Mouse (Mus musculus) heart, embryonic 11.5 days (tissue): ENCODE results near the gene Spata48. TPM values are rescaled to one million over a fixed set of nuclear protein-coding genes. Genes with fewer than 3 reads are reported as not detected.

Source experiments
- ATAC-seq: fragments of 200-750 bp; cut with Nextera tagmentation; replicated peaks from 2 replicates; pipeline ENCODE4 v1.8.0; 2017; ENCODE audit warnings: moderate library complexity; ENCODE audit not compliant: insufficient number of reproducible peaks, low FRiP score, low TSS enrichment
- H3K27ac ChIP-seq: fragments of 300-500 bp; sonication (generic); 2 replicates; pipeline ENCODE4 v1.5.1; 2014; ENCODE audit warnings: mild to moderate bottlenecking, low read depth, low read length
- H3K27me3 ChIP-seq: fragments of 300-500 bp; sonication (generic); 2 replicates; pipeline ENCODE4 v1.6.1; 2014; ENCODE audit warnings: mild to moderate bottlenecking, low read length, mixed read lengths; ENCODE audit not compliant: control insufficient read depth, insufficient read depth
- H3K36me3 ChIP-seq: fragments of 300-500 bp; sonication (generic); 2 replicates; pipeline ENCODE4 v1.6.1; 2014; ENCODE audit warnings: mild to moderate bottlenecking, low read length, moderate library complexity, mixed read lengths; ENCODE audit not compliant: control insufficient read depth, insufficient read depth
- H3K4me1 ChIP-seq: fragments of 300-500 bp; sonication (generic); 2 replicates; pipeline ENCODE4 v1.6.1; 2014; ENCODE audit warnings: low read length; ENCODE audit not compliant: control insufficient read depth, insufficient read depth
- H3K4me2 ChIP-seq: fragments of 300-500 bp; sonication (generic); 2 replicates; pipeline ENCODE4 v1.6.1; 2014; ENCODE audit warnings: mild to moderate bottlenecking, moderate library complexity
- H3K4me3 ChIP-seq: fragments of 300-500 bp; sonication (generic); 2 replicates; pipeline ENCODE4 v1.5.1; 2014; ENCODE audit warnings: low read depth, low read length
- H3K9ac ChIP-seq: fragments of 300-500 bp; sonication (generic); 2 replicates; pipeline ENCODE4 v1.6.1; 2014; ENCODE audit warnings: mild to moderate bottlenecking, low read depth, low read length, moderate library complexity
- H3K9me3 ChIP-seq: fragments of 300-500 bp; sonication (generic); replicated peaks from 2 replicates; pipeline ENCODE4 v1.6.1; 2016; ENCODE audit warnings: low read length; ENCODE audit not compliant: control insufficient read depth
- WGBS: fragments of 180-500 bp; shearing (Covaris S2); extraction: QIAGEN DNeasy Blood & Tissue Kit; methylation state at CpG from one replicate; pipeline ENCODE4 v1.1.7; 2014; ENCODE audit not compliant: insufficient replicate concordance; 5-methylcytosine and 5-hydroxymethylcytosine counted together
- polyA plus RNA-seq: library from polyadenylated mRNA; unstranded; fragments of >200 nt; fragmentation: Nextera tagmentation; extraction: Ambion mirVana; gene quantifications from 2 replicates; pipeline ENCODE4 v1.2.1, GENCODE M21; 2014

Gene Spata48
- polyA plus RNA-seq, 1 experiment from 2014 or later = 0.79 TPM

- Histone ChIP-seq H3K4me1 (no peaks in the 10 kb centered on the region), H3K9ac (no peak overlapping the region), H3K27ac (no peak overlapping the region), H3K4me3 (no peak overlapping the region), H3K36me3 (no peaks in the 10 kb centered on the region), H3K27me3 (no peaks in the 10 kb centered on the region), H3K4me2 (no peak overlapping the region), H3K9me3 (no peaks in the 10 kb centered on the region)
- ATAC-seq = no peak
- 68% methylated on average over 7 of the region's 7 CpGs for WGBS
These were observed 85.8 kb downstream of the Spata48 start for GRCm38 (mm10) chr11:11547597-11548240.

GRCm38 (mm10) chr11:11555563-11555962, 93.7 kb downstream of the Spata48 start:
- Histone ChIP-seq H3K27ac (no peak overlapping the region), H3K9me3 (no peaks in the 10 kb centered on the region), H3K4me1 (no peaks in the 10 kb centered on the region), H3K27me3 (no peaks in the 10 kb centered on the region), H3K4me3 (no peak overlapping the region), H3K36me3 (no peaks in the 10 kb centered on the region), H3K9ac (no peak overlapping the region), H3K4me2 (no peak overlapping the region)
- 64% methylated on average over 8 of the region's 8 CpGs for WGBS
- no peak for ATAC-seq

- Histone ChIP-seq H3K4me2 (no peak overlapping the region), H3K9ac (no peak overlapping the region), H3K9me3 (no peaks in the 10 kb centered on the region), H3K27me3 (no peaks in the 10 kb centered on the region), H3K36me3 (no peaks in the 10 kb centered on the region), H3K4me1 (no peaks in the 10 kb centered on the region), H3K4me3 (no peak overlapping the region), H3K27ac (no peak overlapping the region)
- no peak for ATAC-seq
- WGBS = 92% methylated on average over 1 of the region's 1 CpGs
These were observed 94.3 kb downstream of the Spata48 start for GRCm38 (mm10) chr11:11556186-11556585.

GRCm38 (mm10) chr11:11557173-11557967, 95.5 kb downstream of the Spata48 start:
- Histone ChIP-seq H3K36me3 (no peaks in the 10 kb centered on the region), H3K27ac (no peak overlapping the region), H3K9me3 (no peaks in the 10 kb centered on the region), H3K4me2 (no peak overlapping the region), H3K9ac (no peak overlapping the region), H3K4me1 (no peaks in the 10 kb centered on the region), H3K4me3 (no peak overlapping the region), H3K27me3 (no peaks in the 10 kb centered on the region)
- 34% methylated on average over 11 of the region's 11 CpGs for WGBS
- no peak for ATAC-seq

- no peak for ATAC-seq
- H3K4me1 ChIP-seq = no peaks in the 10 kb centered on the region
- H3K9me3 ChIP-seq = no peaks in the 10 kb centered on the region
- H3K36me3 ChIP-seq = no peaks in the 10 kb centered on the region
- WGBS = 63% methylated on average over 3 of the region's 3 CpGs
- no peak overlapping the region for H3K9ac ChIP-seq
- no peak overlapping the region for H3K4me2 ChIP-seq
- no peak overlapping the region for H3K4me3 ChIP-seq
- H3K27me3 ChIP-seq = no peaks in the 10 kb centered on the region
- H3K27ac ChIP-seq = no peak overlapping the region
These were observed 96.8 kb downstream of the Spata48 start for GRCm38 (mm10) chr11:11558662-11559061.

- H3K27me3 ChIP-seq = no peaks in the 10 kb centered on the region
- no peaks in the 10 kb centered on the region for H3K4me1 ChIP-seq
- H3K9me3 ChIP-seq = no peaks in the 10 kb centered on the region
- 81% methylated on average over 7 of the region's 7 CpGs for WGBS
- no peak overlapping the region for H3K27ac ChIP-seq
- ATAC-seq = no peak
- H3K9ac ChIP-seq = no peak overlapping the region
- H3K4me3 ChIP-seq = no peak overlapping the region
- H3K36me3 ChIP-seq = no peaks in the 10 kb centered on the region
- H3K4me2 ChIP-seq = no peak overlapping the region
These were observed 97.3 kb downstream of the Spata48 start for GRCm38 (mm10) chr11:11559099-11559686.

GRCm38 (mm10) chr11:11561118-11561517, 99.2 kb downstream of the Spata48 start:
- Histone ChIP-seq H3K4me2 (no peak overlapping the region), H3K27me3 (no peaks in the 10 kb centered on the region), H3K9me3 (no peaks in the 10 kb centered on the region), H3K27ac (no peak overlapping the region), H3K9ac (no peak overlapping the region), H3K36me3 (no peaks in the 10 kb centered on the region), H3K4me1 (no peaks in the 10 kb centered on the region), H3K4me3 (no peak overlapping the region)
- WGBS = 76% methylated on average over 6 of the region's 6 CpGs
- ATAC-seq = no peak

GRCm38 (mm10) chr11:11564266-11565044, 102.6 kb downstream of the Spata48 start:
- Histone ChIP-seq H3K4me2 (no peak overlapping the region), H3K4me1 (no peaks in the 10 kb centered on the region), H3K27ac (no peak overlapping the region), H3K4me3 (no peak overlapping the region), H3K9ac (no peak overlapping the region), H3K27me3 (no peaks in the 10 kb centered on the region), H3K9me3 (no peaks in the 10 kb centered on the region), H3K36me3 (no peaks in the 10 kb centered on the region)
- ATAC-seq = no peak
- 70% methylated on average over 7 of the region's 7 CpGs for WGBS
